Comparison of ENCODE assay signal across 10 mouse cellular contexts in genomic region chr9:25262087-25262486, GRCm38 (mm10).
"Had no signal": no experiment of that assay in that cellular context is flagged by ENCODE, and none has a peak within 500 bp of the region (broad histone marks: within the 10 kb centered on the region; RNA-seq: fewer than 3 reads in every experiment).

No protein-coding gene starts in this region.

- ATAC-seq: midbrain, embryonic 16.5 days had no signal

- DNase-seq: lung, adult 18-20 months; lung, embryonic 14.5 days; lung, postnatal 10 days; lung, postnatal 4 days; midbrain, embryonic 14.5 days; right cerebral cortex, postnatal 14 days; spleen, adult 18-20 months; thymus, adult 2 months; thymus, postnatal 36 days had no signal
